Mouse (Mus musculus) CD4-positive, CD25-positive, alpha-beta regulatory T cell (primary cell): ENCODE data around the gene Ficd. TPM values are rescaled to one million over a fixed set of nuclear protein-coding genes. Genes with fewer than 3 reads are reported as not detected.

ENCODE experiments used
- polyA plus RNA-seq: library from polyadenylated mRNA; unstranded; fragments of 100-300 nt; shearing (Covaris generic); gene quantifications from one replicate; pipeline ENCODE4 v1.2.1, GENCODE M21; 2017

Ficd gene
- 10.0 TPM for polyA plus RNA-seq

DNA sequence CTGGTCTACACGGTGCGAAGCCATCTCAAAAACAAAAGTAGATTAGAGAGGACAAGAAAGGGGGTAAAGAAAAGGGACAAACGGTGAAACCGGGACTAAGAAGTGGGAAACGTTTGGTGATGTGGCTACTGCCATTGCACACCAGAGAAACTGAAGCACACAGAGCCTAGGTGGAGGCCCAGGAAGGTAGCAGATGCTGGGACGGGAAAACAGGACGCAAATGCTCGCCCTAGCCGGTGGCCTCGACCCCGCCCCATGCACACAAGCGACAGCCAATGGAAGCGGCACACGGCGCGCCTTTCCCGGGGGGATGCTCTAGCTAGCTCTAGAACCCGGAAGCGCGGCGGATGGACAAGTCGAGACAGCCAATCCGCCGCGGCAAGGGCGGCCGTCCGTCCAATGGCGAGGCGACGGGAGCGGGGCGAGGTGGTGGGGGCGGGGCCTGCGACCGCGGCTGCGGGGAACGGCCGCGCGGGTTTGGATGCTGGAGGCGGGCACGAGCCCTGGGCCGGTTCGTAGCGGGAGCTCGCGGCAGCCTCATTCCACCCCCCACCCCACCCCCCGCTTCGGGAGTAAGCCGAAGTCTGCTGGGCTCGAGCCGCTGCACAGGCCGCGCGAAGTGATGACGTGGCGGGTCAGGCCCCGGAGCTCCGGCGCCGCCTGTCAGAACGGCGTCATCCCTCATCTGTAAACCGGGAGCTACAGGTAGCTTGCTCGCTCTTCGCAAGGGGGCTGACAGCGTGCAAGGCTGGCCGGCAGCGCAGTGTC, at the start of gene Ficd:
Gene Ficd, plus strand, starts transcription at position 459 of the 768 bp plus-strand sequence.

DNA sequence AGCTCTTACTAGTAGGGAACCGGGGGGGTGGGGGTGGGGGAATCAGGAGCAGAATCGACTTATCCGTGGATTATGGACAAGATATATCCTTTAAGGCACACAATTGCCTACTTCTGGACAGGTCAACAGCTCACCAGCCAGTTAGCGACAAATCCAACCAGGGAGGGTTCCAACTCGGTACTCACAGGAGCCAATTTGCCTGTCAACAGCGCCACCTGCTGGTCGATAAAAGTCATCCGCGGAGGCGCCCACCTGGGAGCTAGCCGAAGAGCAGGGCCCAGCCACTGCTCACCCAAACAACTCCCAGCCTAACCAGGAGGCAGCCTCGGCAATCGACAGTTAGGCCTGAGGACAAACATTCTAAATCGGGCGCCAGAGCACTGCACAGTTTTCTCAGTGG, 11.2 kb upstream of the Ficd start, which contains the start of gene 1700069L16Rik:
Gene 1700069L16Rik, minus strand, starts transcription at position 327 of the 400 bp plus-strand sequence.

DNA sequence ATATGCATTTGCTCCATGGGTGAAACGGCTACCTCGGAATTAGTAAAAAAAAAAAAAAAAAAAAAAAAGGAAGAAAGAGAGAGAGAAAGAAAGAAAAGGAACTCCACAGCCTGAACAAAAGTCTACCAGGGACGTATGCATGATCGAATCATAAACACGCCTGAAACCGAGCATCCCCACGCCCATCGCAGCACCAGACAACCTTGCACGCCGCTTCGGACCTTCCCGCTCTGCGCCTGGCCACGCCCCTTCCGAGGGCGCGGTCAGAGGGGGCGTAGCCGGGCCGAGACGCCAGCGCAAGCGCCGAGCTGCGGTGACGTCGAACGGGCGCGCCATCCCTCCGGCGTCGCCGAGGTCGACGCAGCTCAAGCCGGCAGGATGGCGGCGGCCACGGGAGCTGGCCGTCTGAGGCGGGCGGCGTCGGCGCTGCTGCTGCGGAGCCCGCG, 36.9 kb downstream of the Ficd start, which contains the start of the genes Sart3 and Iscu:
Gene Sart3, minus strand, starts transcription at position 61 of the 446 bp plus-strand sequence.
Gene Iscu, plus strand, starts transcription at position 299 of the 446 bp plus-strand sequence.

Other genes with a start within 250 kb of the Ficd start
- 0.92 TPM for gene Wscd2, start 245.5 kb upstream of the Ficd start, polyA plus RNA-seq
- gene Cmklr1, start 85.4 kb upstream of the Ficd start, polyA plus RNA-seq = not detected
- gene 1700069L16Rik, start 11.0 kb upstream of the Ficd start, polyA plus RNA-seq = not detected
- gene Sart3, start 36.7 kb downstream of the Ficd start, polyA plus RNA-seq = 83.3 TPM
- 119 TPM for gene Iscu, start 36.9 kb downstream of the Ficd start, polyA plus RNA-seq
- gene Tmem119, start 64.7 kb downstream of the Ficd start, polyA plus RNA-seq = not detected
- 1,050 TPM for gene Selplg, start 96.8 kb downstream of the Ficd start, polyA plus RNA-seq
- 87.3 TPM for gene Coro1c, start 173.0 kb downstream of the Ficd start, polyA plus RNA-seq